Mouse (Mus musculus) heart, adult 2 months (tissue): ENCODE measurements around the gene Kntc1. TPM values are rescaled to one million over a fixed set of nuclear protein-coding genes. Genes with fewer than 3 reads are reported as not detected.

Source experiments
- DNase-seq, 2 experiments: peaks; one replicate each; pipeline ENCODE4 v3.0.0; 2021
- H3K27ac ChIP-seq: fragments of 200-600 bp; 2 replicates; pipeline ENCODE4 v1.8.1; 2022
- H3K27me3 ChIP-seq: fragments of 200-500 bp; 2 replicates; pipeline ENCODE4 v1.6.1; 2012; ENCODE audit warnings: mild to moderate bottlenecking, low read length, inconsistent platforms, mixed read lengths; ENCODE audit not compliant: control insufficient read depth, insufficient read depth
- H3K36me3 ChIP-seq: fragments of 200-500 bp; 2 replicates; pipeline ENCODE4 v1.6.1; 2012; ENCODE audit warnings: low read length, inconsistent platforms; ENCODE audit not compliant: control insufficient read depth, insufficient read depth
- H3K4me1 ChIP-seq: fragments of 200-500 bp; 2 replicates; pipeline ENCODE4 v1.6.1; 2011; ENCODE audit warnings: low read length; ENCODE audit not compliant: control insufficient read depth, insufficient read depth
- H3K4me3 ChIP-seq: fragments of 200-600 bp; 2 replicates; pipeline ENCODE4 v1.8.1; 2022
- H3K79me2 ChIP-seq: fragments of 200-500 bp; replicated peaks from 2 replicates; pipeline ENCODE4 v1.6.1; 2012; ENCODE audit warnings: mild to moderate bottlenecking, inconsistent platforms, low read length, moderate library complexity, mixed read lengths; ENCODE audit not compliant: control insufficient read depth, insufficient read depth
- H3K9ac ChIP-seq: fragments of 200-500 bp; 2 replicates; pipeline ENCODE4 v1.6.1; 2012; ENCODE audit warnings: low read depth, mild to moderate bottlenecking, control low read depth, inconsistent platforms, low read length, mixed read lengths
- CTCF ChIP-seq: fragments of 200-600 bp; IDR thresholded peaks from 2 replicates; pipeline ENCODE4 v1.8.1; 2022; ENCODE audit warnings: antibody characterized with exemption, mild to moderate bottlenecking, moderate library complexity
- EP300 ChIP-seq: fragments of 200-500 bp; IDR thresholded peaks from 2 replicates; pipeline ENCODE4 v1.6.1; 2011; ENCODE audit warnings: low read depth, low read length, control low read depth; ENCODE audit not compliant: insufficient read depth
- POLR2A ChIP-seq: fragments of 200-500 bp; IDR thresholded peaks from 2 replicates; pipeline ENCODE4 v1.6.1; 2011; ENCODE audit warnings: mild to moderate bottlenecking, low read depth, low read length, control low read depth; ENCODE audit not compliant: insufficient read depth
- WGBS: fragments of 180-500 bp; shearing (Covaris S2); methylation state at CpG from one replicate; pipeline ENCODE4 v1.1.7; 2018; 5-methylcytosine and 5-hydroxymethylcytosine counted together
- intact Hi-C: fragments of 180-260 bp; cut with DNase I; formaldehyde crosslinking; loops from one replicate; pipeline ENCODE4 v1.15.1; 2025
- long read RNA-seq: library from polyadenylated mRNA; stranded (forward); transcript quantifications from one replicate; pipeline ENCODE4 v2.0.0, GENCODE M21; 2021
- polyA plus RNA-seq: library from polyadenylated mRNA; depleted of rRNA; stranded (reverse); fragments of >200 nt; gene quantifications from 2 replicates; pipeline ENCODE4 v1.2.3, GENCODE M21; 2012; rRNA removed
- total RNA-seq, 2 experiments: library from RNA; stranded (reverse); gene quantifications; 2 replicates each; pipeline ENCODE4 v1.2.3; 2021

The Kntc1 gene
- under 1 TPM; 0.05 to 0.14 TPM for total RNA-seq
- 0.12 and 0.16 TPM in 2 replicates for polyA plus RNA-seq
- long read RNA-seq: 0 reads

DNA sequence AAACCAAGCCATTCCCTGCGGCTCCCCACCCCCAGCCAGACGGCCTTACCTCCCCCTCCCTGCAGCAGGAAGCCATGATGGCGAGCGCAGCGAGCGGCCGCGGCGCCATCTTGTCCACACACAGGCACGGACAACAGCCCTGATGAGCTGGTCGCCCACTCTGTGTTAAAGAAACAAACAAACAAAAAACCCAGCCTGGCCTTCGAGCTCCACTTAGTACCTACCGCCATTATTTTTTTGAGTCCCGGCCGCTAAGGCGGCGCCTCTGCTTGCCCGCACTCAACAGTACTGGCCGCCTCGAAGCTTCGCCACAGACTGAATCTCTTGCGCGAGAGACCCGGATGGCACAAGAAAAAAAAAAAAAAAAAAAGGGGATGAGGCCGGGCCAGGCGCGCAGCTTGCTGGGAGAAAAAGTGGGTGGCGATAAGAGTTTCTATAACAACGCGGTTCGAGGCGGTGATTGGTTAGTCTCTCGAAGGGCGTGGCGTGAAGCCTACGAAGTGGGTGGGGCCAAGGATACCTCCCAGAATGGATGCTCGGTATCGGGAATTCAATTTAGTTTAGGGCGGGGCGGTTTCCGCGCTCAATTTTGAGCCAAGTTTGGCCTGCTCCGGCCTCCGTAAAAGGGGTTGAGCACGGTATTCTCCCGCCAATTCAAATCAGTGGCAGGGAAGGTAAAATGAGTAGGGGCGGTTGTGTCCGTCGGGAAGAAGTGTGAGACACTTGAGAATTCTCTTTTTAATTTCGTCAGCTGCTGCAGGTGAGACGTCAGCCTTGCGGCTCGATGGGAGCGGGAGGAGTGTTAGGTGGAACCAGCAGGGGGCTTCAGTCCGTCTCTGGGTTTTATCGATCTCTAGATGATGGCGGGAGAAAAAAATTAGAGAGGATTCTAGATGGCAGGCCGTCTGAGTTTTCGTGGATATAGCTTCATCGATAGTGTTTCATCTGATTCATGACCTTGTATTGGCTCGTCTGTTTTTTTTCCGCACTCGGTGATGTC is at the start of gene Kntc1, which contains the start of gene Rsrc2:
TSS of gene Kntc1 (plus strand) at position 652 of the 1,000 bp plus-strand sequence.
TSS of gene Rsrc2 (minus strand) at position 350 of the 1,000 bp plus-strand sequence.
- peak within 1 kb of the TSS; percentile 67 for H3K9ac ChIP-seq
- intact Hi-C loops: loop anchor here (1.0 to 5.0 kb wide), 3 partner anchors 29 to 578 kb away; partner anchors contain the start of genes Denr, Mphosph9 and Zcchc8
- H3K27ac ChIP-seq: peak within 1 kb of the TSS; percentile 99
- H3K79me2 ChIP-seq: no peaks in the 10 kb centered on the region; the same call in 1 of the 2 replicates
- WGBS: under 1% methylated on average over 63 of the region's 63 CpGs
- peak; percentile 52 for TF ChIP-seq EP300
- TF ChIP-seq POLR2A: peak; percentile 99
- peak; percentile 58 for TF ChIP-seq CTCF
- H3K4me3 ChIP-seq: peak within 1 kb of the TSS; percentile 92
- H3K27me3 ChIP-seq: no peaks in the 10 kb centered on the region
- H3K36me3 ChIP-seq: peaks cover 30% of the 10 kb centered on the region
- H3K4me1 ChIP-seq: peaks cover 9% of the 10 kb centered on the region; the same call in 1 of the 2 replicates
- peak; percentile 98 to 99 for DNase-seq

DNA sequence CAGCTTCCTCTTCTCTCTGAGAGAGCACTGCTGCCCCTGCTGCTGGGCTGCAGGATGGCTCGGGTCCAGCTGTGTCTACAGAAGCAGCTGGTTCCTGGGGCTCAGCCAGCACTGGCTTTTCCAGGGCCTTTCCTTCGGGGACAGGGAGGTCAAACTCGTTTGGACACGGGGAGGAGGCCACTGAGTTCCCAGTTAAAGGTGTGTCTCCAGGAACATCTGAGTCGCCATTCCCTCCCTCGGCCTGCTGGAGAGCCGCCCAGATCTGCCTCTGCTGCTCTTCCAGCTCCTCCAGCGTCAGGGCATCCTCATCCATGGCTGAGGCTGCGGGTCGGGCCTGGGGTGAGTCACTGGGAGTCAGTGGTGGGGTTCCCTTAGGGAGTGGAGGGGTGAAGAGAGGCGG is 48.9 kb upstream of the Kntc1 start:
- peak overlapping the region; percentile 59 for H3K27ac ChIP-seq
- H3K79me2 ChIP-seq: no peaks in the 10 kb centered on the region
- peaks cover 4% of the 10 kb centered on the region for H3K4me1 ChIP-seq
- H3K9ac ChIP-seq: no peak overlapping the region
- TF ChIP-seq POLR2A: no peak
- TF ChIP-seq CTCF: peak; percentile 42
- 0 out of 2 replicates have a peak, but pooled peaks have one; percentile 38 for TF ChIP-seq EP300
- intact Hi-C loops: loop anchor here (5.0 kb wide), 1 partner anchor 207 kb away; the partner anchor contains the start of gene Denr
- no peak overlapping the region for H3K4me3 ChIP-seq
- no peaks in the 10 kb centered on the region for H3K27me3 ChIP-seq
- H3K36me3 ChIP-seq: peaks cover 8% of the 10 kb centered on the region
- WGBS: 10% methylated on average over 11 of the region's 11 CpGs
- peak; percentile 82 to 86 for DNase-seq

- intact Hi-C loops: no loop called here
- peak in 1 of 2 experiments; percentile 17 for DNase-seq
- H3K27ac ChIP-seq: no peak overlapping the region
- H3K79me2 ChIP-seq: peaks cover 2% of the 10 kb centered on the region
- H3K4me3 ChIP-seq: no peak overlapping the region
- peaks cover 14% of the 10 kb centered on the region for H3K36me3 ChIP-seq
- no peaks in the 10 kb centered on the region for H3K4me1 ChIP-seq
- no peak overlapping the region for H3K9ac ChIP-seq
- TF ChIP-seq EP300: no peak
- TF ChIP-seq POLR2A: no peak
- TF ChIP-seq CTCF: no peak
- no peaks in the 10 kb centered on the region for H3K27me3 ChIP-seq
- 92% methylated on average over 12 of the region's 12 CpGs for WGBS
These were observed 40.9 kb upstream of the Kntc1 start for GRCm38 (mm10) chr5:123708598-123708997.

- Histone ChIP-seq H3K79me2 (peaks cover 2% of the 10 kb centered on the region), H3K9ac (no peak overlapping the region), H3K27ac (no peak overlapping the region), H3K4me3 (no peak overlapping the region), H3K36me3 (peaks cover 19% of the 10 kb centered on the region), H3K4me1 (no peaks in the 10 kb centered on the region), H3K27me3 (no peaks in the 10 kb centered on the region)
- no peak for TF ChIP-seq EP300
- TF ChIP-seq POLR2A: no peak
- no peak for TF ChIP-seq CTCF
- intact Hi-C loops: no loop called here
- WGBS: 85% methylated on average over 4 of the region's 4 CpGs
- DNase-seq: no peak
These were observed 39.9 kb upstream of the Kntc1 start for GRCm38 (mm10) chr5:123709571-123709970.

GRCm38 (mm10) chr5:123713782-123714181 is 35.7 kb upstream of the Kntc1 start:
- no peak overlapping the region for H3K4me3 ChIP-seq
- H3K27ac ChIP-seq: no peak overlapping the region
- peaks cover 1% of the 10 kb centered on the region; the same call in 1 of the 2 replicates for H3K4me1 ChIP-seq
- DNase-seq: no peak
- H3K36me3 ChIP-seq: peaks cover 24% of the 10 kb centered on the region
- no peak overlapping the region for H3K9ac ChIP-seq
- peaks cover 5% of the 10 kb centered on the region for H3K79me2 ChIP-seq
- intact Hi-C loops: no loop called here
- TF ChIP-seq CTCF: no peak
- 91% methylated on average over 6 of the region's 6 CpGs for WGBS
- H3K27me3 ChIP-seq: no peaks in the 10 kb centered on the region

DNA sequence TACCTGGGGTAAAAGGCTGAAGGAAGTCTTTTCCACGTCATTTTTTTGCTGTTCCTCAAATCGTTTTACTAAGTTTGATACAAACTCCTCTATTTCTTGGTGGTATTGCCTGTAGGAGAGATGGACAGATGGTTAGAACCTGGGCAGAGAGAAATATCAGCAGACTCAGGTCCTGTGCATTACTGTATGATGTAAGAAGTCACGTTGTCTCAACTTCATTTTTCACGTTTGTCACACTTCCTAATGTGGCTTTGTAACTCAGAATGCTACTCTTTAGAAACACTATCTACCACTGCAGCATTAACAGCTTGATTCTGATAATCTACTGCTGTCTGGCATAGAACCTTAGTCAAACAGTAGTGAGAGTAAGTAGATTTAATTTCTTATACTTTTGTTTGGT is 34.9 kb upstream of the Kntc1 start:
- no peak for DNase-seq
- peaks cover 29% of the 10 kb centered on the region for H3K36me3 ChIP-seq
- 81% methylated on average over 4 of the region's 4 CpGs for WGBS

More for the DNA sequence above, 34.9 kb upstream of the Kntc1 start:
- H3K79me2 ChIP-seq: peaks cover 5% of the 10 kb centered on the region
- H3K4me1 ChIP-seq: peaks cover 1% of the 10 kb centered on the region; the same call in 1 of the 2 replicates
- no peak overlapping the region for H3K9ac ChIP-seq
- H3K27ac ChIP-seq: no peak overlapping the region
- H3K27me3 ChIP-seq: no peaks in the 10 kb centered on the region
- no peak overlapping the region for H3K4me3 ChIP-seq
- intact Hi-C loops: no loop called here
- TF ChIP-seq POLR2A (no peak), CTCF (no peak), EP300 (no peak)
